Mouse (Mus musculus) heart, postnatal 0 days (tissue): Measurements from ENCODE around the gene Xlr3b.
"Not testable (repeated sequence)": the region's sequence is repeated elsewhere in the genome, so short reads cannot be mapped to it uniquely, and the experiment has no call there.

Experiments used
- CTCF ChIP-seq: IDR thresholded peaks from 2 replicates; pipeline ENCODE4 v1.5.1; 2016; ENCODE audit warnings: antibody characterized with exemption, control low read depth, low read depth
- EP300 ChIP-seq: IDR thresholded peaks from 2 replicates; pipeline ENCODE4 v1.6.1; 2016; ENCODE audit warnings: antibody characterized with exemption, low read depth

DNA sequence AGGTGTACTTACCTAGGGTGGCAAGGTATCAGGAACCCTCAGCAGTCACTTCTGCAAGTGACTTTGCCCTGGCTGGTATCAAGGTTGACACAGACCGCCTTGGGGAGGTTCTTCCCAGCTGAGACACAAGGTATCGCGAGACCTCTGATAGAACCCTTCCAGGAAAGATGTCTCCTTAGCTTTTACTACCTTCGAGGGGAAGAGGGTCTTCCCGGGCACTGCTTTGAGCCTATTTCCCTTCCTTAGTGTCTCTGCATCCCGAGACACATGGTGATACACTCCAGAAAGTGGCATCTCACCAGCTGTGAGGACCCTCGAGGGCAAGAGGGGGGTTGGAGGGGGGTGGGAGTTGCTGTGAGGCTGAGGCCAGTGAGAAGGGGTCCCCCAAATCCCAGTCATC, 42.7 kb upstream of the Xlr3b start, which contains the start of gene DXBay18:
- TF ChIP-seq CTCF, EP300: not testable (repeated sequence)
